Mouse (Mus musculus) left cerebral cortex, postnatal 14 days (tissue): ENCODE data around the gene Intu. TPM values are rescaled to one million over a fixed set of nuclear protein-coding genes. Genes with fewer than 3 reads are reported as not detected.

Experiments used
- DNase-seq, 2 experiments: peaks; one replicate each; pipeline ENCODE4 v3.0.0; 2021 to 2022; ENCODE audit warnings: low spot score in 2 of 2, mixed read lengths in 1 of 2
- intact Hi-C: fragments of 180-260 bp; cut with DNase I; formaldehyde crosslinking; loops from one replicate; pipeline ENCODE4 v1.15.1; 2025
- long read RNA-seq, 2 experiments: library from polyadenylated mRNA; stranded (forward); transcript quantifications; one replicate each; pipeline ENCODE4 v2.0.0; 2021
- total RNA-seq, 2 experiments: library from RNA; stranded (reverse); gene quantifications; 2 replicates each; pipeline ENCODE4 v1.2.3; 2021

Intu gene
- total RNA-seq: 1 to 10 TPM; 4.9 to 5.6 TPM
- long read RNA-seq, experiment 1, partial matches to known transcripts: 4 of 5 reads
- long read RNA-seq, experiment 1, other reads (novel, unspliced or antisense): 1 of 5 reads
- long read RNA-seq, experiment 2, partial matches to known transcripts: 4 of 5 reads
- long read RNA-seq, experiment 2, other reads (novel, unspliced or antisense): 1 of 5 reads

- peak; percentile 20 to 33 for DNase-seq
- intact Hi-C loops: no loop called here
Observed at GRCm38 (mm10) chr3:40531286-40532141, at the start of gene Intu. TSS of gene Intu (plus strand) at chr3:40531286.

- DNase-seq: no peak
- intact Hi-C loops: no loop called here
Observed at GRCm38 (mm10) chr3:40483221-40483654, 47.8 kb upstream of the Intu start.

- DNase-seq: no peak
- intact Hi-C loops: no loop called here
Observed at GRCm38 (mm10) chr3:40487381-40487780, 43.7 kb upstream of the Intu start.

- no peak for DNase-seq
- intact Hi-C loops: no loop called here
Observed at GRCm38 (mm10) chr3:40491742-40492141, 39.3 kb upstream of the Intu start.

- intact Hi-C loops: no loop called here
- no peak for DNase-seq
Observed at GRCm38 (mm10) chr3:40498898-40499297, 32.2 kb upstream of the Intu start.

GRCm38 (mm10) chr3:40500157-40500808 lies 30.8 kb upstream of the Intu start:
- intact Hi-C loops: no loop called here
- no peak for DNase-seq

- no peak for DNase-seq
- intact Hi-C loops: no loop called here
Observed at GRCm38 (mm10) chr3:40504377-40504776, 26.7 kb upstream of the Intu start.

GRCm38 (mm10) chr3:40505451-40506014 lies 25.6 kb upstream of the Intu start:
- intact Hi-C loops: no loop called here
- no peak for DNase-seq

GRCm38 (mm10) chr3:40508927-40509576 lies 22.0 kb upstream of the Intu start:
- intact Hi-C loops: no loop called here
- no peak for DNase-seq

- DNase-seq: peak in 1 of 2 experiments; percentile 25
- intact Hi-C loops: no loop called here
Observed at GRCm38 (mm10) chr3:40510567-40510966, 20.5 kb upstream of the Intu start.

GRCm38 (mm10) chr3:40512936-40513829 lies 17.9 kb upstream of the Intu start:
- intact Hi-C loops: no loop called here
- no peak for DNase-seq

GRCm38 (mm10) chr3:40518240-40518639 lies 12.8 kb upstream of the Intu start:
- no peak for DNase-seq
- intact Hi-C loops: no loop called here

GRCm38 (mm10) chr3:40519555-40519954 lies 11.5 kb upstream of the Intu start:
- no peak for DNase-seq
- intact Hi-C loops: no loop called here

- intact Hi-C loops: no loop called here
- DNase-seq: no peak
Observed at GRCm38 (mm10) chr3:40520567-40520966, 10.5 kb upstream of the Intu start.

GRCm38 (mm10) chr3:40522446-40522845 lies 8.6 kb upstream of the Intu start:
- intact Hi-C loops: loop anchor here (2.0 kb wide), 1 partner anchor 1640 kb away; no protein-coding TSS in a partner anchor
- DNase-seq: no peak

GRCm38 (mm10) chr3:40522846-40523245 lies 8.2 kb upstream of the Intu start:
- no peak for DNase-seq
- intact Hi-C loops: loop anchor here (2.0 kb wide), 1 partner anchor 1640 kb away; no protein-coding TSS in a partner anchor

GRCm38 (mm10) chr3:40523371-40523783 lies 7.7 kb upstream of the Intu start:
- intact Hi-C loops: loop anchor here (2.0 kb wide), 1 partner anchor 1641 kb away; no protein-coding TSS in a partner anchor
- DNase-seq: no peak

- DNase-seq: no peak
- intact Hi-C loops: loop anchor here (5.0 kb wide), 1 partner anchor 222 kb away; no protein-coding TSS in a partner anchor
Observed at GRCm38 (mm10) chr3:40524841-40525240, 6.2 kb upstream of the Intu start.
